Mouse (Mus musculus) gastrocnemius, adult 18-20 months (tissue): ENCODE measurements around the gene Soat2. TPM values are rescaled to one million over a fixed set of nuclear protein-coding genes. Genes with fewer than 3 reads are reported as not detected.

Source experiments
- total RNA-seq, 2 experiments: library from RNA; stranded (reverse); gene quantifications; 2 replicates each; pipeline ENCODE4 v1.2.3; 2021

Gene Soat2
- total RNA-seq, 2 experiments from 2014 or later = 0.09 TPM; not detected in 1

Other genes starting within 250 kb of the Soat2 start
- not detected for gene Krt4, start 225.8 kb upstream of the Soat2 start, total RNA-seq
- gene Krt79, start 210.2 kb upstream of the Soat2 start, total RNA-seq = under 1 TPM in 1 of 2 experiments, not detected in 1; 0.28 TPM
- gene Krt78, start 196.2 kb upstream of the Soat2 start, total RNA-seq = not detected
- gene Krt8, start 146.0 kb upstream of the Soat2 start, total RNA-seq = under 1 TPM; 0.16 to 0.21 TPM
- 1 to 10 TPM in 1 of 2 experiments, under 1 TPM in 1; 0.48 to 1.1 TPM for gene Krt18, start 122.3 kb upstream of the Soat2 start, total RNA-seq
- 100 to 1,000 TPM; 224 to 227 TPM for gene Eif4b, start 76.8 kb upstream of the Soat2 start, total RNA-seq
- gene Tns2, start 50.1 kb upstream of the Soat2 start, total RNA-seq = 10 to 100 TPM; 31.3 to 31.6 TPM
- 1 to 10 TPM; 4.9 to 7.7 TPM for gene Spryd3, start 14.3 kb upstream of the Soat2 start, total RNA-seq
- 10 to 100 TPM; 32.2 to 50.3 TPM for gene Igfbp6, start 6.2 kb upstream of the Soat2 start, total RNA-seq
- gene Zfp740, start 52.7 kb downstream of the Soat2 start, total RNA-seq = 10 to 100 TPM; 24.0 to 29.0 TPM
- gene Csad, start 54.2 kb downstream of the Soat2 start, total RNA-seq = 1 to 10 TPM; 5.9 to 7.8 TPM
- gene Itgb7, start 81.4 kb downstream of the Soat2 start, total RNA-seq = 1 to 10 TPM; 1.1 to 1.2 TPM
- gene Rarg, start 107.0 kb downstream of the Soat2 start, total RNA-seq = 10 to 100 TPM in 1 of 2 experiments, 1 to 10 TPM in 1; 5.9 to 11.6 TPM
- not detected for gene Gm9918, start 120.0 kb downstream of the Soat2 start, total RNA-seq
- 10 to 100 TPM; 15.7 to 16.4 TPM for gene Mfsd5, start 128.9 kb downstream of the Soat2 start, total RNA-seq
- gene Espl1, start 145.7 kb downstream of the Soat2 start, total RNA-seq = under 1 TPM; 0.21 to 0.36 TPM
- 100 to 1,000 TPM; 264 to 302 TPM for gene Pfdn5, start 175.6 kb downstream of the Soat2 start, total RNA-seq
- gene Myg1, start 181.2 kb downstream of the Soat2 start, total RNA-seq = 10 to 100 TPM; 12.9 to 20.2 TPM
- 10 to 100 TPM in 1 of 2 experiments, 1 to 10 TPM in 1; 6.6 to 11.4 TPM for gene Aaas, start 200.2 kb downstream of the Soat2 start, total RNA-seq
- gene Sp7, start 216.7 kb downstream of the Soat2 start, total RNA-seq = not detected